Mouse (Mus musculus) cerebellum, adult 9-10 months (tissue): ENCODE measurements at regions not wholly inside any gene's neighbourhood (a gene's known extent, or its start where the extent isn't known, plus 50 kb on each side); places are given as distances from the start of the nearest gene placed in this dataset.
A peak's percentile ranks its signal among the peaks of the same experiment; 100 is the strongest.

Source experiments
- DNase-seq: peaks from one replicate; pipeline ENCODE4 v3.0.0; 2022

GRCm38 (mm10) chr4:8372069-8372468 is 133.2 kb upstream of the Car8 start:
- no peak for DNase-seq

- DNase-seq, result no peak
Observed at GRCm38 (mm10) chr4:8370786-8371185, 131.9 kb upstream of the Car8 start.

GRCm38 (mm10) chr4:8367487-8368276 is 128.8 kb upstream of the Car8 start:
- DNase-seq, result peak; percentile 41

- DNase-seq, result no peak
Observed at GRCm38 (mm10) chr4:8366978-8367377, 128.1 kb upstream of the Car8 start.

- no peak for DNase-seq
Observed at GRCm38 (mm10) chr4:8362409-8362808, 123.6 kb upstream of the Car8 start.

GRCm38 (mm10) chr4:8361931-8362330 is 123.1 kb upstream of the Car8 start:
- DNase-seq, result no peak

- DNase-seq, result no peak
Observed at GRCm38 (mm10) chr4:8361305-8361704, 122.5 kb upstream of the Car8 start.

- no peak for DNase-seq
Observed at GRCm38 (mm10) chr4:8357443-8357842, 118.6 kb upstream of the Car8 start.

GRCm38 (mm10) chr4:8341928-8342327 is 103.1 kb upstream of the Car8 start:
- no peak for DNase-seq

- DNase-seq, result no peak
Observed at GRCm38 (mm10) chr4:8309241-8309987, 70.6 kb upstream of the Car8 start.

GRCm38 (mm10) chr4:8292563-8292962 is 53.7 kb upstream of the Car8 start:
- no peak for DNase-seq

- no peak for DNase-seq
Observed at GRCm38 (mm10) chr4:8291528-8292492, 53.0 kb upstream of the Car8 start.

GRCm38 (mm10) chr4:8289901-8290300 is 51.1 kb upstream of the Car8 start:
- no peak for DNase-seq
